Mouse (Mus musculus) small intestine, adult 10 weeks (tissue): Measurements from ENCODE around the gene Gm11939. TPM values are rescaled to one million over a fixed set of nuclear protein-coding genes. Genes with fewer than 3 reads are reported as not detected.

ENCODE experiments used
- polyA plus RNA-seq: library from polyadenylated mRNA; stranded (reverse); fragments of 350-450 nt; fragmentation: Illumina TruSeq; extraction: RNeasy Lipid Tissue Mini Kit (QIAGEN cat#74804); gene quantifications from one replicate; pipeline ENCODE4 v1.2.3, GENCODE M21; 2014; ENCODE audit warnings: low replicate concordance

Gene Gm11939
- not detected for polyA plus RNA-seq

GRCm38 (mm10) chr11:99559366-99559765, at the start of gene Gm11939:
Gene Gm11939 (minus strand): TSS chr11:99559466.

GRCm38 (mm10) chr11:99603208-99603607, 43.9 kb upstream of the Gm11939 start, which contains the start of gene Gm11938:
Gene Gm11938 (minus strand): TSS chr11:99603308.

GRCm38 (mm10) chr11:99597742-99598141, 38.5 kb upstream of the Gm11939 start, which contains the start of gene Krtap9-3:
Gene Krtap9-3 (minus strand): TSS chr11:99598105.

GRCm38 (mm10) chr11:99590981-99591380, 31.7 kb upstream of the Gm11939 start, which contains the start of gene Krtap1-3:
Gene Krtap1-3 (minus strand): TSS chr11:99591339.

GRCm38 (mm10) chr11:99583245-99583704, 24.0 kb upstream of the Gm11939 start, which contains the start of gene Krtap1-4:
Gene Krtap1-4 (minus strand): TSS chr11:99583654.

GRCm38 (mm10) chr11:99580636-99581035, 21.4 kb upstream of the Gm11939 start, which contains the start of gene Krtap1-5:
Gene Krtap1-5 (minus strand): TSS chr11:99581016.

GRCm38 (mm10) chr11:99566530-99566929, 7.3 kb upstream of the Gm11939 start, which contains the start of gene Krtap3-1:
Gene Krtap3-1 (minus strand): TSS chr11:99566630.

GRCm38 (mm10) chr11:99556753-99557152, 2.5 kb downstream of the Gm11939 start, which contains the start of gene Krtap3-2:
Gene Krtap3-2 (minus strand): TSS chr11:99556853.

GRCm38 (mm10) chr11:99550765-99551164, 8.5 kb downstream of the Gm11939 start, which contains the start of gene Krtap3-3:
Gene Krtap3-3 (minus strand): TSS chr11:99550865.

GRCm38 (mm10) chr11:99521288-99521860, 37.9 kb downstream of the Gm11939 start, which contains the start of gene Krt39:
Gene Krt39 (minus strand): TSS chr11:99521338.

Other genes starting within 250 kb of the Gm11939 start
- gene Krt25, start 236.5 kb downstream of the Gm11939 start, polyA plus RNA-seq = not detected
- not detected for gene Krt26, start 221.5 kb downstream of the Gm11939 start, polyA plus RNA-seq
- gene Krt27, start 208.4 kb downstream of the Gm11939 start, polyA plus RNA-seq = not detected
- not detected for gene Krt28, start 184.6 kb downstream of the Gm11939 start, polyA plus RNA-seq
- gene Krt10, start 170.1 kb downstream of the Gm11939 start, polyA plus RNA-seq = 11.2 TPM
- 1.2 TPM for gene Krt12, start 137.2 kb downstream of the Gm11939 start, polyA plus RNA-seq
- 924 TPM for gene Krt20, start 121.3 kb downstream of the Gm11939 start, polyA plus RNA-seq
- gene Krt23, start 66.3 kb downstream of the Gm11939 start, polyA plus RNA-seq = 3.3 TPM
- not detected for gene Krt39, start 38.1 kb downstream of the Gm11939 start, polyA plus RNA-seq
- gene Krt40, start 16.3 kb downstream of the Gm11939 start, polyA plus RNA-seq = not detected
- gene Krtap3-3, start 8.6 kb downstream of the Gm11939 start, polyA plus RNA-seq = not detected
- not detected for gene Krtap3-2, start 2.6 kb downstream of the Gm11939 start, polyA plus RNA-seq
- gene Krtap3-1, start 7.2 kb upstream of the Gm11939 start, polyA plus RNA-seq = not detected
- gene Krtap1-5, start 21.6 kb upstream of the Gm11939 start, polyA plus RNA-seq = not detected
- gene Krtap1-4, start 24.2 kb upstream of the Gm11939 start, polyA plus RNA-seq = not detected
- not detected for gene Krtap1-3, start 31.9 kb upstream of the Gm11939 start, polyA plus RNA-seq
- not detected for gene Krtap9-3, start 38.6 kb upstream of the Gm11939 start, polyA plus RNA-seq
- gene Gm11938, start 43.8 kb upstream of the Gm11939 start, polyA plus RNA-seq = not detected
- not detected for gene Gm11937, start 50.7 kb upstream of the Gm11939 start, polyA plus RNA-seq
- not detected for gene Krtap2-4, start 55.4 kb upstream of the Gm11939 start, polyA plus RNA-seq
- gene Gm11562, start 61.0 kb upstream of the Gm11939 start, polyA plus RNA-seq = not detected
- gene Krtap4-1, start 68.8 kb upstream of the Gm11939 start, polyA plus RNA-seq = not detected
- gene Krtap4-2, start 75.6 kb upstream of the Gm11939 start, polyA plus RNA-seq = not detected
- gene Krtap4-7, start 84.6 kb upstream of the Gm11939 start, polyA plus RNA-seq = not detected
- not detected for gene Gm11555, start 90.8 kb upstream of the Gm11939 start, polyA plus RNA-seq
- gene Gm11563, start 99.5 kb upstream of the Gm11939 start, polyA plus RNA-seq = not detected
- gene Krtap4-6, start 106.5 kb upstream of the Gm11939 start, polyA plus RNA-seq = not detected
- not detected for gene Gm14190, start 131.3 kb upstream of the Gm11939 start, polyA plus RNA-seq
- not detected for gene Gm14180, start 174.8 kb upstream of the Gm11939 start, polyA plus RNA-seq
- gene Gm11595, start 213.4 kb upstream of the Gm11939 start, polyA plus RNA-seq = not detected
- not detected for gene Krtap4-8, start 221.2 kb upstream of the Gm11939 start, polyA plus RNA-seq
- not detected for gene Krtap4-9, start 225.7 kb upstream of the Gm11939 start, polyA plus RNA-seq
- not detected for gene Gm11596, start 234.0 kb upstream of the Gm11939 start, polyA plus RNA-seq
- not detected for gene Gm11569, start 239.5 kb upstream of the Gm11939 start, polyA plus RNA-seq
- not detected for gene Gm11554, start 245.0 kb upstream of the Gm11939 start, polyA plus RNA-seq